Mouse (Mus musculus): ENCODE measurements around the gene Rab11a.
A peak's percentile ranks its signal among the peaks of the same experiment; 100 is the strongest.
"Not testable (repeated sequence)": the region's sequence is repeated elsewhere in the genome, so short reads cannot be mapped to it uniquely, and the experiment has no call there.

Gene Rab11a

DNA sequence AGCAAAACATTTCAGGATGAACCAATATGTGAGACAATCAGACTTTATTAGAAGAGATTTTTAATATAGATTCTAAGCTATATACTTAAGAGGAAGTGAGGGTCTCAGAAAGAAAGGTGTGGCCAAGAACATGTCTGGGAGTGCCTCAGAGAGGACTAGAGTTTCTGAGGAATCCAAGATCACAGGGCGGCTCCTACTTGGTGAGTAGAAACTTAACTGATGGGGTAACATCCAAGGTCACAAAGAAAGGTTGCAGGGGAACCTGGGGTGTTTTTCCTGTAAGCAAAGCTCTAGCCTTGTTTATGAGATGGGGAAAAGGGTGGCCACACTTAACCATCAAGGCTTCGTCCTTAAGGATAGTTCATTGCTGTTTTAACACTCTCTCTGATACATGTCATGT lies 1.4 kb upstream of the Rab11a start:
- DNase-seq: no peak

- peak; percentile 51 for DNase-seq
Observed at GRCm38 (mm10) chr9:64736639-64737405, 736 bp downstream of the Rab11a start.

- DNase-seq: no peak
Observed at GRCm38 (mm10) chr9:64736076-64736638, 1.4 kb downstream of the Rab11a start.

- not testable (repeated sequence) for DNase-seq
Observed at GRCm38 (mm10) chr9:64734992-64735391, 2.6 kb downstream of the Rab11a start.

DNA sequence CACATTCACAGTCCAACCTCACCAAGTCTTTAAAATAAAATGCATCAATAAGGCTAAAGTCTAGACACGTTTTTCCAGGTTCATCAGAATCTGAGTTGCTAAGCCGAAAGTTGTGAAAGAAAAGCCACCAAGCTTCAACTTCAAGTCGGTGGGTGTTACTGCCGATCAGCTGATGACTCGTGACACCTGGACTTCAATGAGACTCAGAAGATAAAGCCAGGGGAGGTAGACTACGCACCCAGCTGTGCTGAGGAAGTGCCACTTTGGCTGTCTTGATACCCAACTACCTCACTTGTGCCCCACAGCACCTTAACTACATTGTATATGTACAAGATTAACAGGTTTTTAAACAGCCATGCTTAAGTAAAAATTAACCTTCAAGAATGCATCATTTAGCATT lies 3.4 kb downstream of the Rab11a start:
- peak; percentile 36 for DNase-seq

DNA sequence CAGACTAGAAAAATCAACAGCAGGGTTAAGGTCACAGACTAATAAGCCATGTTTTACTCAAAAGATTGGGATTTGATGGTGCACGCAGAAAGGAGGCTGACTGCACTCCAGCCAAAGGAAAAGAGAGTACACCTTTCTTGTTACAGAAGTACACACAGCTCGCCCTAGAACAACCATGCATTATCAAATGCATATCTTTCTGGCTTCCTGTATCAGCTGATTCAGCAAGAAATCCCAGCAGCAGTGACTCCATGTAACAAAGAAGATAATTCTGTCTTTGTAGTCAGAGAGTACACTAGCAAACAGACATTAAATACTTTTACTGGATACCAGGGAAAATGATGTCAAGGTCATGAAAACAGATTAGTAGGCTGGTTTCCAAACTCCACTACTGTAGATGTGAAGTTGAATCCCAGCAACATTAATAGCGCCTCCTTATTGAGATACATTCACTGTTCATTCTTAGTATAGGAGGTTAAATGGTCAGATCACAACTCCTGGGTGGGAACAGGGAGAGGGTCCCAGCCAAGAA lies 6.5 kb downstream of the Rab11a start:
- DNase-seq: no peak

DNA sequence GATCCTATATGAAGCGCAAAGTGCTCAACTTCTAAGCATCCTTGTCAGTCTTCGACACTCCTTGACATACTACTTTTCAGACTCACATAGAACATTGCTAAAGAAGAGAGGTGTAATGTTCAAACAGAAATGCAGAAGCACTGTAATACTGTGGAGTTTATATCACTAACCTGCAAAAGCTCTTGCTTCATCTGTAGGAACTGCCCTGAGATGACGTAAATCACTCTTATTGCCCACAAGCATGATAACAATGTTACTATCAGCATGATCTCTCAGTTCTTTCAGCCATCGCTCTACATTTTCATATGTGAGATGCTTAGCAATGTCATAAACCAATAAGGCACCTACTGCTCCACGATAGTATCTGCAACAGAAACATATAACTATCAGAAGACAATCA lies 11.1 kb downstream of the Rab11a start:
- DNase-seq: no peak

DNA sequence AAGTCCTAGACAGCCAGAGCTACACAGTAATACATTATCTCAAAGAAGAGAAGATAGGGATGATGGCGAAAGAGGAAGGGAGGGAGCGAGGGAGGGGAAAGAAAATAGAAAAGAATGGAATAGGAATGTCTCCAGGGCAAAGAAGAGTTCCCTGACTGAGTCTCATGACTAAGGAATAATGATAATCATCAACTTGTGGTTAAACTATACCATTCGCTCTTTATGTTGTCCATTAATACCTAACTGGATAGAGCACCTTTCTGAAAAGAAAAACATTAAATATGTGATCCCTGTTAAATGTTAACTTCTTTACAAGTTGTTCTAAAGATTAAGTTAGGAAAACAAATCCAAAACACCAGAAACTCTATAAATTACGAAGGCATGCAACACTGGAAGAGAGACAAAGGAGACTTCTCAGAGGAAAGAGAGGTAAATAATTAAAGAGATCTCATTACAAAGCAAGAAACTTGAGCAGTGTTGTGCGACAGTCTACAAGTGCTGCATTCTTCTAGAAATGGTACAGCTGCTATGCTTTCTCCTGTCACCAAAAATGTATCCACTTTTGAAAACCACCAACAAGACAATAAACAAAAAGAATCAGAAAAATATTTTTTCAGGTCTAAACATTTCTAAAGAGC lies 17.9 kb downstream of the Rab11a start:
- DNase-seq: no peak

GRCm38 (mm10) chr9:64710291-64710690 lies 27.3 kb downstream of the Rab11a start:
- DNase-seq: not testable (repeated sequence)

GRCm38 (mm10) chr9:64704073-64704840 lies 33.3 kb downstream of the Rab11a start:
- DNase-seq: no peak

- no peak for DNase-seq
Observed at GRCm38 (mm10) chr9:64703420-64703965, 34.1 kb downstream of the Rab11a start.

- DNase-seq: no peak
Observed at GRCm38 (mm10) chr9:64702937-64703336, 34.6 kb downstream of the Rab11a start.

DNA sequence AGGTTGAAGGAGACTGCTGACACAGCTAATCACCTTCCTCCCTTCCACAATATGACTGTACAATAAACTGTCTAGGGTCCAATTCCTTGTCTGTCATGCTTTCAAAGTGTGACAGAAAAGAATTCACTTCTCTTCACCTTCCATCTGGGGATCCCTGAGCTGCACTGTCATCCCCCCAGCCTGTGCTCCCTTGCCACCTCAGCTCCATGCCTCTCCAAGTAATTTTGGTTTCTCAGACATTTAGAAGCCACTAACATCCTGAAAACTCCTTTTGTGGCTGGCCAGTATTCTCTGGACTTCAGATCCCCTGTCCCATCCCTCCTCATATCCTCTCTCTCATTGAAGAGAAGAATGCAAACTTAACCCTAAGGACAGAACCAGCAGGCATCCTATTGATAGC lies 35.2 kb downstream of the Rab11a start:
- no peak for DNase-seq

DNA sequence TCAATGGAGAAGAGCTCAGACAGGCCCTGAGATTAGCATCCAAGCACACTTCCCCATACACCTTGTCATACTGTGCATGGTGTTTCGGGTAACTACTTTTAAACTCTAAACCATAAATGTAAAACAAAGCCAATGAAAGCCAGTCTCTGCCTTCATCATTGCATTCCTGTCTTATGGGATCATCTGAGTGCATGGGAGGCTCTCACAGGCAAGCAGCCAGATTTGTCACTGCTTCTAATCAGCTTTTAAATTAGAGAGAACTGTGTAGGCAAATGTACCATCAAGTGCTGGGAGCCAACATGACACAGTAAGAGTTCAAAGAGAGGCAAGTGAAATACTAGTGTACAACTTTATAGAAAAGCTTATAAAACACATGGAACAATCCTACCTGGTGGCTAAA lies 35.9 kb downstream of the Rab11a start:
- no peak for DNase-seq

GRCm38 (mm10) chr9:64700451-64701311 lies 36.9 kb downstream of the Rab11a start:
- DNase-seq: no peak

- DNase-seq: no peak
Observed at GRCm38 (mm10) chr9:64698586-64698985, 39.0 kb downstream of the Rab11a start.

- DNase-seq: no peak
Observed at GRCm38 (mm10) chr9:64697677-64698076, 39.9 kb downstream of the Rab11a start.

GRCm38 (mm10) chr9:64697006-64697405 lies 40.6 kb downstream of the Rab11a start:
- no peak for DNase-seq

GRCm38 (mm10) chr9:64696404-64696803 lies 41.2 kb downstream of the Rab11a start:
- DNase-seq: no peak

DNA sequence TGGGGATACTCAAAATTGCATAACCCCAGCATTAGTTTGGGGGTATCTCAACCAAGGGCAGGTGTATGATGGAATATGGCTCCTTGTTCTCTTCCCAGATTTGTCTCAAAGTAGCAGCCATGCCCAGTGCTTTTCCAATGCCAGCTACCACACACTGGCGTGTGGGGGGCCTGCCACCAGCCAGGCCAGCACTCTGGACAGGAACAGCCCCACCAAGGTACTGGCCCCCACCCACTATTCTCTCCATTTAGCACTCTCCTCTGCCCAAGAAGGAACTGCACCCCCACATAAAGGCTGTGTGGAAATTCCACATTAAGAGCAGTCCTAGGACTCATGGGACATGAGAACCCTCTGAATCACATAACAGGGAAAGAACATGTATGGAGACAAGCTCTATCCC lies 42.3 kb downstream of the Rab11a start:
- DNase-seq: no peak

GRCm38 (mm10) chr9:64693094-64693493 lies 44.5 kb downstream of the Rab11a start:
- DNase-seq: no peak

DNA sequence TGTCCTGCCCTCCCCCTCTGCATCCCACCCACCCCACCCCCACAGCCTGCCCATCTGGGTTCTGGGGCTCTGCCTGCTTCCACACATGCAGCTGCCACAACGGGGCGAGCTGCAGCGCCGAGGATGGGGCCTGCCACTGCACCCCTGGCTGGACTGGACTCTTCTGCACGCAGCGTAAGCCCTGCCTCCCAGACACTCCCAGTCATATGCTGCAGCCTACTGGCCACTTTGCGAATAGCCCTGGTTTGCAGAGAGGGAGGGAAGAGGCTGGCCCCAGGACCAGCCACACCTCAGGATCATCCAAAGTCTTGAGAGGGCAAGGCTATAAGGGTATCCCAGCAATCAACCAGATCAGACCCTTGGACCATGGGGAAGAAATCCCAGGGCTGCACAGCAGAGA lies 46.4 kb downstream of the Rab11a start:
- peak; percentile 48 for DNase-seq
